Mouse (Mus musculus) ES-Bruce4 (cell line): ENCODE measurements around the gene 5830473C10Rik. TPM values are rescaled to one million over a fixed set of nuclear protein-coding genes. Genes with fewer than 3 reads are reported as not detected.

Experiments used
- H3K27ac ChIP-seq: 2 replicates; pipeline ENCODE4 v1.5.1; 2012; ENCODE audit warnings: low read length, inconsistent platforms; ENCODE audit not compliant: insufficient read depth
- H3K27me3 ChIP-seq: 2 replicates; pipeline ENCODE4 v1.6.1; 2012; ENCODE audit warnings: mild to moderate bottlenecking, low read length, inconsistent platforms; ENCODE audit not compliant: control insufficient read depth, poor library complexity, insufficient read depth, severe bottlenecking
- H3K36me3 ChIP-seq: 2 replicates; pipeline ENCODE4 v1.6.1; 2012; ENCODE audit warnings: inconsistent platforms, mild to moderate bottlenecking, low read length, moderate library complexity; ENCODE audit not compliant: control insufficient read depth, poor library complexity, insufficient read depth, severe bottlenecking
- H3K4me1 ChIP-seq: one replicate; pipeline ENCODE4 v1.8.1; 2011; ENCODE audit warnings: low read length; ENCODE audit not compliant: control insufficient read depth, insufficient read depth
- H3K4me3 ChIP-seq: 2 replicates; pipeline ENCODE4 v1.5.1; 2011; ENCODE audit warnings: low read depth, mild to moderate bottlenecking, low read length
- H3K9ac ChIP-seq: 2 replicates; pipeline ENCODE4 v1.6.1; 2012; ENCODE audit warnings: low read depth, mild to moderate bottlenecking, inconsistent platforms; ENCODE audit not compliant: poor library complexity, severe bottlenecking
- H3K9me3 ChIP-seq: replicated peaks from 2 replicates; pipeline ENCODE4 v1.6.1; 2012; ENCODE audit warnings: mild to moderate bottlenecking, low read length, inconsistent platforms; ENCODE audit not compliant: control insufficient read depth, poor library complexity, insufficient read depth, severe bottlenecking
- CTCF ChIP-seq: IDR thresholded peaks from one replicate; pipeline ENCODE4 v1.8.1; 2011; ENCODE audit warnings: low read depth, low read length
- EP300 ChIP-seq: IDR thresholded peaks from 2 replicates; pipeline ENCODE4 v1.6.1; 2011; ENCODE audit warnings: low read depth, low read length; ENCODE audit not compliant: insufficient read depth
- POLR2A ChIP-seq: IDR thresholded peaks from one replicate; pipeline ENCODE4 v1.8.1; 2011; ENCODE audit warnings: low read length; ENCODE audit not compliant: insufficient read depth
- polyA plus RNA-seq: library from polyadenylated mRNA; stranded (reverse); fragments of >200 nt; gene quantifications from 2 replicates; pipeline ENCODE4 v1.2.4, GENCODE M21; 2011; ENCODE audit warnings: low read depth; ENCODE audit not compliant: missing spikeins, insufficient read depth, insufficient read length

5830473C10Rik gene
- polyA plus RNA-seq, 1 experiment = not detected

GRCm38 (mm10) chr5:90588104-90588503 is 27.2 kb downstream of the 5830473C10Rik start:
- Histone ChIP-seq H3K27me3 (no peaks in the 10 kb centered on the region; the same call in none of the 2 replicates), H3K4me1 (no peaks in the 10 kb centered on the region)
- no peak for TF ChIP-seq POLR2A
- no peak for TF ChIP-seq CTCF
- no peak for TF ChIP-seq EP300

GRCm38 (mm10) chr5:90588708-90589595 is 28.0 kb downstream of the 5830473C10Rik start:
- Histone ChIP-seq H3K9me3 (no peaks in the 10 kb centered on the region), H3K4me1 (no peaks in the 10 kb centered on the region), H3K4me3 (0 out of 2 replicates have a peak overlapping the region, but pooled peaks have one; percentile 23), H3K27ac (no peak overlapping the region), H3K36me3 (no peaks in the 10 kb centered on the region), H3K27me3 (no peaks in the 10 kb centered on the region), H3K9ac (no peak overlapping the region)
- TF ChIP-seq CTCF = peak; percentile 70
- no peak for TF ChIP-seq EP300

More at GRCm38 (mm10) chr5:90588104-90588503, 27.2 kb downstream of the 5830473C10Rik start:
- Histone ChIP-seq H3K36me3 (no peaks in the 10 kb centered on the region), H3K9ac (no peak overlapping the region), H3K27ac (no peak overlapping the region), H3K9me3 (no peaks in the 10 kb centered on the region), H3K4me3 (no peak overlapping the region)

GRCm38 (mm10) chr5:90590676-90591075 is 29.8 kb downstream of the 5830473C10Rik start:
- no peak overlapping the region for H3K27ac ChIP-seq
- H3K4me3 ChIP-seq = no peak overlapping the region
- H3K9ac ChIP-seq = no peak overlapping the region
- H3K27me3 ChIP-seq = no peaks in the 10 kb centered on the region
- no peaks in the 10 kb centered on the region for H3K9me3 ChIP-seq
- TF ChIP-seq POLR2A = no peak
- no peak for TF ChIP-seq CTCF
- TF ChIP-seq EP300 = no peak
- H3K36me3 ChIP-seq = no peaks in the 10 kb centered on the region
- no peaks in the 10 kb centered on the region for H3K4me1 ChIP-seq

GRCm38 (mm10) chr5:90591936-90592335 is 31.0 kb downstream of the 5830473C10Rik start:
- Histone ChIP-seq H3K4me1 (no peaks in the 10 kb centered on the region), H3K4me3 (no peak overlapping the region), H3K9me3 (no peaks in the 10 kb centered on the region), H3K27ac (no peak overlapping the region), H3K27me3 (no peaks in the 10 kb centered on the region), H3K9ac (no peak overlapping the region), H3K36me3 (no peaks in the 10 kb centered on the region)
- no peak for TF ChIP-seq EP300

- H3K4me3 ChIP-seq = no peak overlapping the region
- H3K36me3 ChIP-seq = no peaks in the 10 kb centered on the region
- H3K9ac ChIP-seq = no peak overlapping the region
- H3K4me1 ChIP-seq = no peaks in the 10 kb centered on the region
- no peak for TF ChIP-seq POLR2A
- no peak for TF ChIP-seq EP300
- no peaks in the 10 kb centered on the region for H3K9me3 ChIP-seq
- no peaks in the 10 kb centered on the region for H3K27me3 ChIP-seq
- no peak overlapping the region for H3K27ac ChIP-seq
Measured at GRCm38 (mm10) chr5:90594945-90595344, 34.0 kb downstream of the 5830473C10Rik start.

GRCm38 (mm10) chr5:90596155-90596554 is 35.2 kb downstream of the 5830473C10Rik start:
- Histone ChIP-seq H3K9me3 (no peaks in the 10 kb centered on the region), H3K4me3 (no peak overlapping the region), H3K4me1 (no peaks in the 10 kb centered on the region), H3K27me3 (no peaks in the 10 kb centered on the region), H3K9ac (no peak overlapping the region), H3K36me3 (no peaks in the 10 kb centered on the region), H3K27ac (no peak overlapping the region)
- no peak for TF ChIP-seq CTCF
- TF ChIP-seq POLR2A = no peak
- no peak for TF ChIP-seq EP300
